Mouse (Mus musculus) cortical plate, adult 2 months (tissue): ENCODE data around the gene 1810062G17Rik. TPM values are rescaled to one million over a fixed set of nuclear protein-coding genes. Genes with fewer than 3 reads are reported as not detected.

Experiments
- H3K27ac ChIP-seq: fragments of 200-500 bp; 2 replicates; pipeline ENCODE4 v1.5.1; 2012; ENCODE audit warnings: low read length, control low read depth, inconsistent platforms; ENCODE audit not compliant: insufficient read depth
- H3K4me1 ChIP-seq: fragments of 200-500 bp; 2 replicates; pipeline ENCODE4 v1.6.1; 2011; ENCODE audit warnings: low read length; ENCODE audit not compliant: control insufficient read depth, insufficient read depth
- H3K4me3 ChIP-seq: fragments of 200-500 bp; 2 replicates; pipeline ENCODE4 v1.5.1; 2011; ENCODE audit warnings: mild to moderate bottlenecking, low read length, control low read depth; ENCODE audit not compliant: insufficient read depth
- CTCF ChIP-seq: fragments of 200-500 bp; IDR thresholded peaks from 2 replicates; pipeline ENCODE4 v1.5.1; 2011; ENCODE audit warnings: mild to moderate bottlenecking, control low read depth, low read length; ENCODE audit not compliant: insufficient read depth; ENCODE audit errors: extremely low read depth
- POLR2A ChIP-seq: fragments of 200-500 bp; IDR thresholded peaks from 2 replicates; pipeline ENCODE4 v1.6.1; 2011; ENCODE audit warnings: mild to moderate bottlenecking, low read length, control low read depth; ENCODE audit not compliant: insufficient read depth; ENCODE audit errors: extremely low read depth
- polyA plus RNA-seq: library from polyadenylated mRNA; depleted of rRNA; stranded (reverse); fragments of >200 nt; gene quantifications from 2 replicates; pipeline ENCODE4 v1.2.3, GENCODE M21; 2012

The 1810062G17Rik gene
- polyA plus RNA-seq, 1 experiment, result 0.15 TPM

- no peak overlapping the region for H3K4me3 ChIP-seq
- no peak overlapping the region for H3K27ac ChIP-seq
- H3K4me1 ChIP-seq, result no peaks in the 10 kb centered on the region; the same call in 1 of the 2 replicates
- TF ChIP-seq CTCF (no peak), POLR2A (no peak)
These were observed 20.5 kb downstream of the 1810062G17Rik start for GRCm38 (mm10) chr3:36496273-36496672.

- H3K4me1 ChIP-seq, result no peaks in the 10 kb centered on the region; the same call in 1 of the 2 replicates
- no peak overlapping the region for H3K4me3 ChIP-seq
- peak; percentile 74 for TF ChIP-seq CTCF
- no peak for TF ChIP-seq POLR2A
- no peak overlapping the region for H3K27ac ChIP-seq
These were observed 21.0 kb downstream of the 1810062G17Rik start for GRCm38 (mm10) chr3:36496746-36497145.

GRCm38 (mm10) chr3:36498224-36498623 is 22.5 kb downstream of the 1810062G17Rik start:
- TF ChIP-seq CTCF, result no peak
- no peak for TF ChIP-seq POLR2A
- Histone ChIP-seq H3K27ac (no peak overlapping the region), H3K4me3 (no peak overlapping the region), H3K4me1 (no peaks in the 10 kb centered on the region; the same call in 1 of the 2 replicates)

- no peak overlapping the region for H3K4me3 ChIP-seq
- TF ChIP-seq POLR2A (no peak), CTCF (no peak)
- no peaks in the 10 kb centered on the region for H3K4me1 ChIP-seq
- no peak overlapping the region for H3K27ac ChIP-seq
These were observed 23.7 kb downstream of the 1810062G17Rik start for GRCm38 (mm10) chr3:36499418-36499817.

- Histone ChIP-seq H3K4me3 (no peak overlapping the region), H3K27ac (no peak overlapping the region), H3K4me1 (no peaks in the 10 kb centered on the region)
- TF ChIP-seq POLR2A (no peak), CTCF (no peak)
These were observed 25.2 kb downstream of the 1810062G17Rik start for GRCm38 (mm10) chr3:36500976-36501375.

DNA sequence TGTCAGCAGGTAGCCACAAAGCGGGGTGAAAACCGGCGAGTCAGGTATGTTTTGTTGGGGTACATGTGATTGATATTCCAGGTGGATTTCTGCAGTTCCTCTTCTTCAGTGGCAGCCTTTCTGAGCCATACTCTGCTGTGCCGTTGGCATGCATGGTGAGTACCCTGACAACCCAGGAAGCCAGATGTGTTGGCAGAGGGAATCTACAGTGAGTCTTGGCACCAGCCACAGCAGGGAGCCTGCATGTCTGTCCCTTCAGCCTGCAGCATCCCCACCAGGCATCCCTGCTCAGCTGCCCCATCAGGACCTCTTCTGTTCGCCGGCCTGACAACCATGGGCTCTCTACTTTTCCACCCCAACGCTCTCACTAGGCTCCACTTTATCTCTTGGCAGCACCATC is 25.8 kb downstream of the 1810062G17Rik start:
- no peak overlapping the region for H3K27ac ChIP-seq
- no peaks in the 10 kb centered on the region for H3K4me1 ChIP-seq
- no peak for TF ChIP-seq POLR2A
- no peak for TF ChIP-seq CTCF
- H3K4me3 ChIP-seq, result no peak overlapping the region

DNA sequence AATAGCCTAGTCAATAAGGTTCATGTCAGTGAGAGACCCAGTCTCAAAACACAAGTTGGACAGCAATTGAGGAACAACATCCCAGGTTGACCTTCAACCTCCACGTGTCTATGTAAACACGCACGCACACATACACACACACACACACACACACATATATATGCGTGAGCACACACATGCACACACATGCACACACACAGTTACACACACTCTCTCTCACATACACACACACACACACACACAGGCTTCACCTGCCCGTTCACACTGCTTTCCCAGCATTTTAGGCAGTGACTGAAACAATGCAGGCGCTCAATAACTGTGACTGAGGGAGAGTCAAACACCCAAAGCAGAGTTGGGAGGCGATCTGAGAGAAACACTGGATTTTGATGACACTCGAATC is 29.6 kb downstream of the 1810062G17Rik start:
- Histone ChIP-seq H3K27ac (no peak overlapping the region), H3K4me1 (no peaks in the 10 kb centered on the region), H3K4me3 (no peak overlapping the region)
- TF ChIP-seq CTCF (no peak), POLR2A (no peak)

- no peak overlapping the region for H3K4me3 ChIP-seq
- no peak for TF ChIP-seq CTCF
- no peak for TF ChIP-seq POLR2A
- H3K4me1 ChIP-seq, result no peaks in the 10 kb centered on the region
- no peak overlapping the region for H3K27ac ChIP-seq
These were observed 30.3 kb downstream of the 1810062G17Rik start for GRCm38 (mm10) chr3:36505809-36506735.

GRCm38 (mm10) chr3:36511491-36511890 is 35.8 kb downstream of the 1810062G17Rik start:
- H3K4me1 ChIP-seq, result no peaks in the 10 kb centered on the region
- TF ChIP-seq POLR2A (no peak), CTCF (no peak)
- no peak overlapping the region for H3K27ac ChIP-seq
- no peak overlapping the region for H3K4me3 ChIP-seq

GRCm38 (mm10) chr3:36516196-36516595 is 40.5 kb downstream of the 1810062G17Rik start:
- Histone ChIP-seq H3K4me1 (peaks cover 2% of the 10 kb centered on the region; the same call in 1 of the 2 replicates), H3K27ac (no peak overlapping the region), H3K4me3 (no peak overlapping the region)
- no peak for TF ChIP-seq CTCF
- peak; percentile 49; the same call in 1 of the 2 replicates for TF ChIP-seq POLR2A
